Mouse (Mus musculus): ENCODE data around the gene Lactb. TPM values are rescaled to one million over a fixed set of nuclear protein-coding genes. Genes with fewer than 3 reads are reported as not detected.

Gene Lactb
- total and polyA plus RNA-seq, 2 experiments from 2014 or later = 6.4 to 13.8 TPM

- no peaks in the 10 kb centered on the region for H3K4me1 ChIP-seq (ENCODE audit: control insufficient read depth, insufficient read depth)
- no peak for ATAC-seq (ENCODE audit: insufficient read depth, low read depth)
- no peak for TF ChIP-seq CTCF (IDR thresholded peaks at IDR 0.05; ENCODE audit: low read depth)
Observed at GRCm38 (mm10) chr9:66967492-66967891, 7.8 kb downstream of the Lactb start.

DNA sequence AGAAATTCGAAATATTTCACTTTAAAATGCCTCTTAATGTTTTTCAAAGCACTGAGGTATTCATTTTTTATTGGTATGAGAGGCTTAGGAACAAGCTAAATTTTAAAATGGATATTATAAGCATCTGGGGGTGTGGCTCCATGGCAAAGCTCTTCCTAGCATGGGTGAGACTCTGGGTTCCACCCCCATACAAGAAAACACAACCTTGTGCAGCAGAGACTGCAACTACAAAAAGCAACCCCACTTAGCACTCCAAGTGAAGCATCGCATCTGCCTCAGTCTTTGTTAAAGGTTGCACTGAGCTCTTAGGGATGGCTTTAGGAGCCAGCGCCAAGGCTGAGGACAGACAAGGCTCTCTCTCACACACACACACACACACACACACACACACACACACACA is 13.8 kb downstream of the Lactb start:
- Histone ChIP-seq H3K9me3 (replicated peaks; ENCODE audit: control insufficient read depth, low read length) (no peaks in the 10 kb centered on the region), H3K4me1 (ENCODE audit: control insufficient read depth, insufficient read depth) (no peaks in the 10 kb centered on the region), H3K4me2 (ENCODE audit: low read depth, low read length) (no peak overlapping the region), H3K4me3 (ENCODE audit: low read depth, low read length) (no peak overlapping the region), H3K36me3 (replicated peaks; ENCODE audit: control insufficient read depth, insufficient read depth, low read length) (no peaks in the 10 kb centered on the region), H3K9ac (replicated peaks; ENCODE audit: low read depth, low read length) (no peak overlapping the region), H3K27me3 (ENCODE audit: control insufficient read depth, insufficient read depth, low read length) (no peaks in the 10 kb centered on the region), H3K27ac (ENCODE audit: low read depth) (no peak overlapping the region)
- DNase-seq (ENCODE audit: low spot score) (no peak), ATAC-seq (ENCODE audit: insufficient read depth, low read depth) (no peak)
- WGBS = 72% methylated on average over 3 of the region's 3 CpGs
- TF ChIP-seq EP300 (IDR thresholded peaks at IDR 0.05; ENCODE audit: low read depth) (no peak), CTCF (IDR thresholded peaks at IDR 0.05; ENCODE audit: low read depth) (no peak)

More at GRCm38 (mm10) chr9:66967492-66967891, 7.8 kb downstream of the Lactb start:
- no peak for DNase-seq (ENCODE audit: low spot score)
- H3K9me3 ChIP-seq (replicated peaks; ENCODE audit: control insufficient read depth, low read length) = no peaks in the 10 kb centered on the region
- H3K4me2 ChIP-seq (ENCODE audit: low read depth, low read length) = no peak overlapping the region
- no peak overlapping the region for H3K27ac ChIP-seq (ENCODE audit: low read depth)
- H3K27me3 ChIP-seq (ENCODE audit: control insufficient read depth, insufficient read depth, low read length) = no peaks in the 10 kb centered on the region
- WGBS = 89% methylated on average over 8 of the region's 8 CpGs
- H3K9ac ChIP-seq (replicated peaks; ENCODE audit: low read depth, low read length) = no peak overlapping the region
- no peak overlapping the region for H3K4me3 ChIP-seq (ENCODE audit: low read depth, low read length)
- peaks cover 19% of the 10 kb centered on the region for H3K36me3 ChIP-seq (replicated peaks; ENCODE audit: control insufficient read depth, insufficient read depth, low read length)

DNA sequence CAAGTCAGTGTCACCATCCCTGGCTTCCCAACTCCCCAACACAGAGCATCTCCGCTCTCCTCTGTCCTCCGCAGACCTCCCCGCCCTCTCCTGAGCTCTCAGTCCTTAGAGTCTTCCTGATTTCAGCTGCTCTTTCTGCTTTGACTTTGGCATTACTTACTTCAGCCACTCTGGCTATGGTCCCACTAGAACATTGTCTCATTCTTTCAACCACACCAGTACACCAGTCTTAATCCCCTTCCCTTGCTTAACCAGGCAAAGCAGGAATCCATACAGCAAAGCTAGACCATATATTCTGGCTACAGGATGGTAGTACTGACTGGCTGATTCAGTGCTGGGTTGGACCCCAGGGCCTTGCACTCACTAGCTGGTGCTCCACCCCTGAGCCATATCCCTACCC is 17.8 kb downstream of the Lactb start:
- Histone ChIP-seq H3K4me2 (ENCODE audit: low read depth, low read length) (no peak overlapping the region), H3K27ac (ENCODE audit: low read depth) (no peak overlapping the region), H3K4me3 (ENCODE audit: low read depth, low read length) (no peak overlapping the region), H3K36me3 (replicated peaks; ENCODE audit: control insufficient read depth, insufficient read depth, low read length) (no peaks in the 10 kb centered on the region), H3K9me3 (replicated peaks; ENCODE audit: control insufficient read depth, low read length) (no peaks in the 10 kb centered on the region), H3K9ac (replicated peaks; ENCODE audit: low read depth, low read length) (no peak overlapping the region), H3K27me3 (ENCODE audit: control insufficient read depth, insufficient read depth, low read length) (no peaks in the 10 kb centered on the region), H3K4me1 (ENCODE audit: control insufficient read depth, insufficient read depth) (no peaks in the 10 kb centered on the region)
- TF ChIP-seq EP300 (IDR thresholded peaks at IDR 0.05; ENCODE audit: low read depth) (no peak), CTCF (IDR thresholded peaks at IDR 0.05; ENCODE audit: low read depth) (no peak)
- 93% methylated on average over 3 of the region's 3 CpGs for WGBS
- no peak for ATAC-seq (ENCODE audit: insufficient read depth, low read depth)
- DNase-seq (ENCODE audit: low spot score) = no peak

DNA sequence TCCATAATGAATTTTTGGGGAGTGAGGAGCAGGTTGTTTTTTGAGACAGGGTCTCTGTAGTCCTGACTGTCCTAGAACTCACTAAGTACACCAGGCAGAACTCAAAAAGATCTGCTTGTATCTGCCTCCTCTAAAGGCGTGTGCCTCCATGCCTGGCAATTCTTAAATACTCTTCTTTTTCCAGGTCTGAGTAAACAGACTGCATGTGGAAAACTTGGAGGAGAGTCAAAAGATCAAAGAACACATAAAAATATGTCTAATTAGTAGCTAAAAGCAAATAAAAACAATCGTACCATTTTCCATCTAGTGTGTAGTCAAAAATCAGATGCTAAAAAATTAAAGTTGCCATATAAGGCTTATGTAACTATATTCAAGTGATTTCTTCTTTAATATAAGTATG is 22.4 kb downstream of the Lactb start:
- DNase-seq (ENCODE audit: low spot score) (no peak), ATAC-seq (ENCODE audit: insufficient read depth, low read depth) (no peak)
- Histone ChIP-seq H3K4me1 (ENCODE audit: control insufficient read depth, insufficient read depth) (no peaks in the 10 kb centered on the region), H3K27me3 (ENCODE audit: control insufficient read depth, insufficient read depth, low read length) (no peaks in the 10 kb centered on the region), H3K9ac (replicated peaks; ENCODE audit: low read depth, low read length) (no peak overlapping the region), H3K4me2 (ENCODE audit: low read depth, low read length) (no peak overlapping the region), H3K9me3 (replicated peaks; ENCODE audit: control insufficient read depth, low read length) (no peaks in the 10 kb centered on the region), H3K27ac (ENCODE audit: low read depth) (no peak overlapping the region), H3K4me3 (ENCODE audit: low read depth, low read length) (no peak overlapping the region), H3K36me3 (replicated peaks; ENCODE audit: control insufficient read depth, insufficient read depth, low read length) (peaks cover 9% of the 10 kb centered on the region)
- TF ChIP-seq EP300 (IDR thresholded peaks at IDR 0.05; ENCODE audit: low read depth) (no peak), CTCF (IDR thresholded peaks at IDR 0.05; ENCODE audit: low read depth) (no peak)
- 77% methylated on average over 2 of the region's 2 CpGs for WGBS

- no peak for DNase-seq (ENCODE audit: low spot score)
- Histone ChIP-seq H3K27ac (ENCODE audit: low read depth) (no peak overlapping the region), H3K36me3 (replicated peaks; ENCODE audit: control insufficient read depth, insufficient read depth, low read length) (peaks cover 12% of the 10 kb centered on the region), H3K4me1 (ENCODE audit: control insufficient read depth, insufficient read depth) (no peaks in the 10 kb centered on the region), H3K4me3 (ENCODE audit: low read depth, low read length) (no peak overlapping the region), H3K4me2 (ENCODE audit: low read depth, low read length) (no peak overlapping the region), H3K9me3 (replicated peaks; ENCODE audit: control insufficient read depth, low read length) (no peaks in the 10 kb centered on the region), H3K9ac (replicated peaks; ENCODE audit: low read depth, low read length) (no peak overlapping the region), H3K27me3 (ENCODE audit: control insufficient read depth, insufficient read depth, low read length) (no peaks in the 10 kb centered on the region)
- TF ChIP-seq CTCF (IDR thresholded peaks at IDR 0.05; ENCODE audit: low read depth) = no peak
- no peak for ATAC-seq (ENCODE audit: insufficient read depth, low read depth)
- WGBS = 71% methylated on average over 8 of the region's 8 CpGs
Observed at GRCm38 (mm10) chr9:66952321-66952720, 23.0 kb downstream of the Lactb start.

GRCm38 (mm10) chr9:66948536-66948935 is 26.7 kb downstream of the Lactb start:
- TF ChIP-seq EP300 (IDR thresholded peaks at IDR 0.05; ENCODE audit: low read depth) = no peak
- no peak for TF ChIP-seq CTCF (IDR thresholded peaks at IDR 0.05; ENCODE audit: low read depth)
- Histone ChIP-seq H3K9ac (replicated peaks; ENCODE audit: low read depth, low read length) (no peak overlapping the region), H3K36me3 (replicated peaks; ENCODE audit: control insufficient read depth, insufficient read depth, low read length) (peaks cover 12% of the 10 kb centered on the region), H3K27me3 (ENCODE audit: control insufficient read depth, insufficient read depth, low read length) (no peaks in the 10 kb centered on the region), H3K4me3 (ENCODE audit: low read depth, low read length) (no peak overlapping the region), H3K9me3 (replicated peaks; ENCODE audit: control insufficient read depth, low read length) (no peaks in the 10 kb centered on the region), H3K27ac (ENCODE audit: low read depth) (no peak overlapping the region), H3K4me2 (ENCODE audit: low read depth, low read length) (no peak overlapping the region), H3K4me1 (ENCODE audit: control insufficient read depth, insufficient read depth) (peaks cover 4% of the 10 kb centered on the region; the same call in 1 of the 2 replicates)
- ATAC-seq (ENCODE audit: insufficient read depth, low read depth) (no peak), DNase-seq (ENCODE audit: low spot score) (no peak)
- WGBS = 92% methylated on average over 2 of the region's 2 CpGs

Measured in heart, postnatal 0 days (tissue).